Mouse (Mus musculus): ENCODE results near the gene Hist1h1e. TPM values are rescaled to one million over a fixed set of nuclear protein-coding genes. Genes with fewer than 3 reads are reported as not detected.
"Not testable (repeated sequence)": the region's sequence is repeated elsewhere in the genome, so short reads cannot be mapped to it uniquely, and the experiment has no call there.

Gene Hist1h1e
- polyA plus RNA-seq, 1 experiment, result 6.9 TPM

- Histone ChIP-seq H3K9ac (ENCODE audit: low read depth, poor library complexity, severe bottlenecking) (no peak overlapping the region), H3K36me3 (ENCODE audit: control insufficient read depth, insufficient read depth, low read length, poor library complexity, severe bottlenecking) (no peaks in the 10 kb centered on the region), H3K4me1 (ENCODE audit: control insufficient read depth, insufficient read depth, low read length) (peaks cover 6% of the 10 kb centered on the region), H3K9me3 (replicated peaks; ENCODE audit: control insufficient read depth, insufficient read depth, low read length, poor library complexity, severe bottlenecking) (no peaks in the 10 kb centered on the region; the same call in 1 of the 2 replicates), H3K4me3 (ENCODE audit: low read depth, low read length) (no peak overlapping the region), H3K27me3 (ENCODE audit: control insufficient read depth, insufficient read depth, low read length, poor library complexity, severe bottlenecking) (no peaks in the 10 kb centered on the region), H3K27ac (ENCODE audit: insufficient read depth, low read length) (peak overlapping the region; percentile 87)
- TF ChIP-seq CTCF (IDR thresholded peaks at IDR 0.05; ENCODE audit: low read depth, low read length) (no peak), EP300 (IDR thresholded peaks at IDR 0.05; ENCODE audit: insufficient read depth, low read depth, low read length) (no peak), POLR2A (IDR thresholded peaks at IDR 0.05; ENCODE audit: insufficient read depth, low read length) (no peak)
These were observed 26.6 kb downstream of the Hist1h1e start for GRCm38 (mm10) chr13:23595622-23596372.

GRCm38 (mm10) chr13:23595185-23595584 is 27.2 kb downstream of the Hist1h1e start:
- no peaks in the 10 kb centered on the region; the same call in 1 of the 2 replicates for H3K9me3 ChIP-seq (replicated peaks; ENCODE audit: control insufficient read depth, insufficient read depth, low read length, poor library complexity, severe bottlenecking)
- TF ChIP-seq POLR2A (IDR thresholded peaks at IDR 0.05; ENCODE audit: insufficient read depth, low read length) (no peak), EP300 (IDR thresholded peaks at IDR 0.05; ENCODE audit: insufficient read depth, low read depth, low read length) (no peak), CTCF (IDR thresholded peaks at IDR 0.05; ENCODE audit: low read depth, low read length) (no peak)

GRCm38 (mm10) chr13:23593051-23593770 is 29.1 kb downstream of the Hist1h1e start:
- no peak overlapping the region for H3K9ac ChIP-seq (ENCODE audit: low read depth, poor library complexity, severe bottlenecking)
- H3K27ac ChIP-seq (ENCODE audit: insufficient read depth, low read length), result peak overlapping the region; percentile 86
- no peak overlapping the region for H3K4me3 ChIP-seq (ENCODE audit: low read depth, low read length)
- TF ChIP-seq POLR2A (IDR thresholded peaks at IDR 0.05; ENCODE audit: insufficient read depth, low read length), result no peak
- no peak for TF ChIP-seq CTCF (IDR thresholded peaks at IDR 0.05; ENCODE audit: low read depth, low read length)
- peak; percentile 85 for TF ChIP-seq EP300 (IDR thresholded peaks at IDR 0.05; ENCODE audit: insufficient read depth, low read depth, low read length)
- no peaks in the 10 kb centered on the region for H3K36me3 ChIP-seq (ENCODE audit: control insufficient read depth, insufficient read depth, low read length, poor library complexity, severe bottlenecking)
- no peaks in the 10 kb centered on the region for H3K27me3 ChIP-seq (ENCODE audit: control insufficient read depth, insufficient read depth, low read length, poor library complexity, severe bottlenecking)
- H3K4me1 ChIP-seq (ENCODE audit: control insufficient read depth, insufficient read depth, low read length), result peaks cover 6% of the 10 kb centered on the region
- no peaks in the 10 kb centered on the region; the same call in 1 of the 2 replicates for H3K9me3 ChIP-seq (replicated peaks; ENCODE audit: control insufficient read depth, insufficient read depth, low read length, poor library complexity, severe bottlenecking)

More at GRCm38 (mm10) chr13:23595185-23595584, 27.2 kb downstream of the Hist1h1e start:
- peaks cover 6% of the 10 kb centered on the region for H3K4me1 ChIP-seq (ENCODE audit: control insufficient read depth, insufficient read depth, low read length)
- H3K27ac ChIP-seq (ENCODE audit: insufficient read depth, low read length), result peak overlapping the region; percentile 87
- H3K27me3 ChIP-seq (ENCODE audit: control insufficient read depth, insufficient read depth, low read length, poor library complexity, severe bottlenecking), result no peaks in the 10 kb centered on the region
- H3K9ac ChIP-seq (ENCODE audit: low read depth, poor library complexity, severe bottlenecking), result no peak overlapping the region
- H3K36me3 ChIP-seq (ENCODE audit: control insufficient read depth, insufficient read depth, low read length, poor library complexity, severe bottlenecking), result no peaks in the 10 kb centered on the region
- H3K4me3 ChIP-seq (ENCODE audit: low read depth, low read length), result no peak overlapping the region

GRCm38 (mm10) chr13:23592614-23593013 is 29.7 kb downstream of the Hist1h1e start:
- Histone ChIP-seq H3K4me1 (ENCODE audit: control insufficient read depth, insufficient read depth, low read length) (peaks cover 6% of the 10 kb centered on the region), H3K9me3 (replicated peaks; ENCODE audit: control insufficient read depth, insufficient read depth, low read length, poor library complexity, severe bottlenecking) (no peaks in the 10 kb centered on the region; the same call in 1 of the 2 replicates), H3K27ac (ENCODE audit: insufficient read depth, low read length) (peak overlapping the region; percentile 66), H3K27me3 (ENCODE audit: control insufficient read depth, insufficient read depth, low read length, poor library complexity, severe bottlenecking) (no peaks in the 10 kb centered on the region), H3K4me3 (ENCODE audit: low read depth, low read length) (no peak overlapping the region), H3K9ac (ENCODE audit: low read depth, poor library complexity, severe bottlenecking) (no peak overlapping the region), H3K36me3 (ENCODE audit: control insufficient read depth, insufficient read depth, low read length, poor library complexity, severe bottlenecking) (no peaks in the 10 kb centered on the region)
- no peak for TF ChIP-seq EP300 (IDR thresholded peaks at IDR 0.05; ENCODE audit: insufficient read depth, low read depth, low read length)
- no peak for TF ChIP-seq POLR2A (IDR thresholded peaks at IDR 0.05; ENCODE audit: insufficient read depth, low read length)
- no peak for TF ChIP-seq CTCF (IDR thresholded peaks at IDR 0.05; ENCODE audit: low read depth, low read length)

GRCm38 (mm10) chr13:23591886-23592285 is 30.5 kb downstream of the Hist1h1e start:
- TF ChIP-seq EP300 (IDR thresholded peaks at IDR 0.05; ENCODE audit: insufficient read depth, low read depth, low read length), result peak; percentile 78

GRCm38 (mm10) chr13:23591206-23591605 is 31.2 kb downstream of the Hist1h1e start:
- Histone ChIP-seq H3K9me3 (replicated peaks; ENCODE audit: control insufficient read depth, insufficient read depth, low read length, poor library complexity, severe bottlenecking) (no peaks in the 10 kb centered on the region; the same call in 1 of the 2 replicates), H3K4me1 (ENCODE audit: control insufficient read depth, insufficient read depth, low read length) (peaks cover 6% of the 10 kb centered on the region), H3K9ac (ENCODE audit: low read depth, poor library complexity, severe bottlenecking) (no peak overlapping the region), H3K4me3 (ENCODE audit: low read depth, low read length) (no peak overlapping the region), H3K27me3 (ENCODE audit: control insufficient read depth, insufficient read depth, low read length, poor library complexity, severe bottlenecking) (no peaks in the 10 kb centered on the region), H3K36me3 (ENCODE audit: control insufficient read depth, insufficient read depth, low read length, poor library complexity, severe bottlenecking) (no peaks in the 10 kb centered on the region), H3K27ac (ENCODE audit: insufficient read depth, low read length) (peak overlapping the region; percentile 44; the same call in 1 of the 2 replicates)
- TF ChIP-seq CTCF (IDR thresholded peaks at IDR 0.05; ENCODE audit: low read depth, low read length) (no peak), POLR2A (IDR thresholded peaks at IDR 0.05; ENCODE audit: insufficient read depth, low read length) (no peak)

More at GRCm38 (mm10) chr13:23591886-23592285, 30.5 kb downstream of the Hist1h1e start:
- H3K4me1 ChIP-seq (ENCODE audit: control insufficient read depth, insufficient read depth, low read length); H3K4me3 ChIP-seq (ENCODE audit: low read depth, low read length); H3K27me3 ChIP-seq (ENCODE audit: control insufficient read depth, insufficient read depth, low read length, poor library complexity, severe bottlenecking); H3K9ac ChIP-seq (ENCODE audit: low read depth, poor library complexity, severe bottlenecking); H3K9me3 ChIP-seq (replicated peaks; ENCODE audit: control insufficient read depth, insufficient read depth, low read length, poor library complexity, severe bottlenecking); H3K27ac ChIP-seq (ENCODE audit: insufficient read depth, low read length); H3K36me3 ChIP-seq (ENCODE audit: control insufficient read depth, insufficient read depth, low read length, poor library complexity, severe bottlenecking): not testable (repeated sequence)

All from ES-Bruce4 (cell line).